Mouse (Mus musculus) 416B (cell line): ENCODE results near the gene Gramd1c.

Source experiments
- DNase-seq: peaks from one replicate; pipeline ENCODE4 v3.0.0; 2011; ENCODE audit warnings: low read depth

Gene Gramd1c

GRCm38 (mm10) chr16:43954913-43955312, 108.2 kb downstream of the Gramd1c start:
- no peak for DNase-seq

- DNase-seq, result no peak
Measured at GRCm38 (mm10) chr16:43951591-43951990, 111.6 kb downstream of the Gramd1c start.

GRCm38 (mm10) chr16:43945869-43946268, 117.3 kb downstream of the Gramd1c start:
- no peak for DNase-seq

- DNase-seq, result no peak
Measured at GRCm38 (mm10) chr16:43945351-43945750, 117.8 kb downstream of the Gramd1c start.

GRCm38 (mm10) chr16:43940846-43941245, 122.3 kb downstream of the Gramd1c start:
- DNase-seq, result no peak

- DNase-seq, result no peak
Measured at GRCm38 (mm10) chr16:43935892-43936291, 127.3 kb downstream of the Gramd1c start.

- DNase-seq, result peak; percentile 26
Measured at GRCm38 (mm10) chr16:43935367-43935766, 127.8 kb downstream of the Gramd1c start.

GRCm38 (mm10) chr16:43934856-43935255, 128.3 kb downstream of the Gramd1c start:
- no peak for DNase-seq

- no peak for DNase-seq
Measured at GRCm38 (mm10) chr16:43933041-43933440, 130.1 kb downstream of the Gramd1c start.

GRCm38 (mm10) chr16:43932319-43932718, 130.8 kb downstream of the Gramd1c start:
- no peak for DNase-seq

- no peak for DNase-seq
Measured at GRCm38 (mm10) chr16:43931502-43931901, 131.6 kb downstream of the Gramd1c start.

GRCm38 (mm10) chr16:43930577-43930976, 132.6 kb downstream of the Gramd1c start:
- no peak for DNase-seq
